Mouse (Mus musculus) embryonic facial prominence, embryonic 14.5 days (tissue): ENCODE measurements at regions not wholly inside any gene's neighbourhood (a gene's known extent, or its start where the extent isn't known, plus 50 kb on each side); places are given as distances from the start of the nearest gene placed in this dataset.

Experiments
- ATAC-seq: fragments of 200-750 bp; cut with Nextera tagmentation; 2 replicates; pipeline ENCODE4 v1.8.0; 2017; ENCODE audit warnings: low read depth, moderate number of reproducible peaks, moderate TSS enrichment
- DNase-seq: peaks from one replicate; pipeline ENCODE4 v3.0.0-alpha.2; 2015; ENCODE audit warnings: low spot score
- H3K27ac ChIP-seq: fragments of 300-500 bp; sonication (generic); replicated peaks from 2 replicates; pipeline ENCODE4 v1.5.1; 2014; ENCODE audit warnings: low read depth, mild to moderate bottlenecking, low read length, moderate library complexity
- H3K27me3 ChIP-seq: fragments of 300-500 bp; sonication (generic); replicated peaks from 2 replicates; pipeline ENCODE4 v1.6.1; 2014; ENCODE audit warnings: low read length; ENCODE audit not compliant: control insufficient read depth, insufficient read depth
- H3K36me3 ChIP-seq: fragments of 300-500 bp; sonication (generic); 2 replicates; pipeline ENCODE4 v1.6.1; 2014; ENCODE audit warnings: low read length, mixed read lengths; ENCODE audit not compliant: control insufficient read depth, insufficient read depth
- H3K4me1 ChIP-seq: fragments of 300-500 bp; sonication (generic); 2 replicates; pipeline ENCODE4 v1.6.1; 2014; ENCODE audit warnings: antibody characterized with exemption, low read length; ENCODE audit not compliant: control insufficient read depth, insufficient read depth
- H3K4me2 ChIP-seq: fragments of 300-500 bp; sonication (generic); 2 replicates; pipeline ENCODE4 v1.6.1; 2014; ENCODE audit warnings: low read depth, mild to moderate bottlenecking, low read length, moderate library complexity, mixed read lengths
- H3K4me3 ChIP-seq: fragments of 300-500 bp; sonication (generic); 2 replicates; pipeline ENCODE4 v1.5.1; 2014; ENCODE audit warnings: low read depth, mild to moderate bottlenecking, low read length
- H3K9ac ChIP-seq: fragments of 300-500 bp; sonication (generic); 2 replicates; pipeline ENCODE4 v1.6.1; 2014; ENCODE audit warnings: low read depth, mild to moderate bottlenecking, low read length, moderate library complexity, mixed read lengths
- H3K9me3 ChIP-seq: fragments of 300-500 bp; sonication (generic); 2 replicates; pipeline ENCODE4 v1.6.1; 2016; ENCODE audit warnings: low read length; ENCODE audit not compliant: control insufficient read depth
- WGBS: fragments of 180-500 bp; shearing (Covaris S2); extraction: QIAGEN DNeasy Blood & Tissue Kit; methylation state at CpG from one replicate; pipeline ENCODE4 v1.1.7; 2014; 5-methylcytosine and 5-hydroxymethylcytosine counted together

GRCm38 (mm10) chr2:179380444-179380705 lies 61.9 kb upstream of the Cdh4 start:
- H3K4me3 ChIP-seq = no peak overlapping the region
- WGBS = 34% methylated on average over 4 of the region's 4 CpGs
- DNase-seq = peak; percentile 65
- H3K9me3 ChIP-seq = no peaks in the 10 kb centered on the region
- no peak; the same call in 1 of the 2 replicates for ATAC-seq
- no peak overlapping the region for H3K27ac ChIP-seq
- H3K27me3 ChIP-seq = no peaks in the 10 kb centered on the region
- no peak overlapping the region for H3K9ac ChIP-seq
- peaks cover 7% of the 10 kb centered on the region for H3K4me1 ChIP-seq
- no peaks in the 10 kb centered on the region for H3K36me3 ChIP-seq
- no peak overlapping the region for H3K4me2 ChIP-seq

GRCm38 (mm10) chr2:179381916-179382315 lies 60.3 kb upstream of the Cdh4 start:
- Histone ChIP-seq H3K4me2 (no peak overlapping the region), H3K4me3 (no peak overlapping the region), H3K27me3 (no peaks in the 10 kb centered on the region), H3K9ac (no peak overlapping the region), H3K27ac (no peak overlapping the region), H3K4me1 (peaks cover 10% of the 10 kb centered on the region), H3K36me3 (no peaks in the 10 kb centered on the region), H3K9me3 (no peaks in the 10 kb centered on the region)
- DNase-seq = no peak
- 100% methylated on average over 3 of the region's 3 CpGs for WGBS
- no peak for ATAC-seq

DNA sequence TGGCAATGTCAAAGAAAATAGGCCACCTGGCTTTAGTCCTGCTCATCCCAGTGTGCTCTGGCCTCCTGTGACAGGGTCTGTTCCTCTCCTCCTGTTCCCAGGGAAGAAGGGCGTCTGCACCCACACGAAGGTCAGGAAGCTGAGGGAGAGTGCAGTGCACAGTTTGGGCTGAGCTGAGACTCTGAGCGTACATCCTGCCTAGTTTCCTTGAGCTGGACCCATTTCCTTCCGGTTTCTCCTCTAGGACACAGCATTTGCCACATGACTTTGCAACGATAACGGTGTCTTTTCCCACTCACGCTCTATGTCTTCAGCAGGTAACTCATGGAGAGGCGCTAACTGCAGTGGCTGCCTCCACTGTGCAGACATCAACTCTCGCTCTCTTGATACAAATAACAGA lies 59.6 kb upstream of the Cdh4 start:
- Histone ChIP-seq H3K9me3 (no peaks in the 10 kb centered on the region), H3K36me3 (no peaks in the 10 kb centered on the region), H3K4me1 (peaks cover 10% of the 10 kb centered on the region), H3K4me3 (no peak overlapping the region), H3K27me3 (no peaks in the 10 kb centered on the region), H3K4me2 (no peak overlapping the region), H3K27ac (no peak overlapping the region), H3K9ac (no peak overlapping the region)
- WGBS = 78% methylated on average over 9 of the region's 9 CpGs
- ATAC-seq (no peak), DNase-seq (no peak)

DNA sequence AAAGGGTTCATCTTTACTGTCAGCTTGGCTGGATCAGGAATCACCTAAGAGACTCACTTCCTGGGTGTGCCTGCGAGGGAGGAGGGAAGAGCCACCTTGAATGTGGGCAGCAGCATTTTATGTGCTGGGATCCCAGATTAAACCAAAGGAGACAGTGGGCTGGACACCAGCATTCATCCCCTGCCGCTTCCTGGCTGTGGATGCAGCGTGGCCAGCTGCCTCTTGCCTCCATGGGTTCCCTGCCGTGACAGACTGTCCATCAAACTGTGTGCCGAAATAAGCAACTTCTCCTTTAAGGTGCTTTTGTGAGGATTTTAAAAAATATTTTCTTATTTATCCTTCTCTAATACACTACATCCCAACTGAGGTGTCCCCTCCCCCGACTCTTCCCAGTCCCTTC lies 55.4 kb upstream of the Cdh4 start:
- ATAC-seq (no peak), DNase-seq (no peak)
- Histone ChIP-seq H3K9me3 (no peaks in the 10 kb centered on the region), H3K4me2 (no peak overlapping the region), H3K4me3 (no peak overlapping the region), H3K36me3 (no peaks in the 10 kb centered on the region), H3K27me3 (no peaks in the 10 kb centered on the region), H3K9ac (no peak overlapping the region), H3K4me1 (0 out of 2 replicates have a peak, but pooled peaks cover 3% of the 10 kb centered on the region), H3K27ac (no peak overlapping the region)
- 53% methylated on average over 6 of the region's 6 CpGs for WGBS

DNA sequence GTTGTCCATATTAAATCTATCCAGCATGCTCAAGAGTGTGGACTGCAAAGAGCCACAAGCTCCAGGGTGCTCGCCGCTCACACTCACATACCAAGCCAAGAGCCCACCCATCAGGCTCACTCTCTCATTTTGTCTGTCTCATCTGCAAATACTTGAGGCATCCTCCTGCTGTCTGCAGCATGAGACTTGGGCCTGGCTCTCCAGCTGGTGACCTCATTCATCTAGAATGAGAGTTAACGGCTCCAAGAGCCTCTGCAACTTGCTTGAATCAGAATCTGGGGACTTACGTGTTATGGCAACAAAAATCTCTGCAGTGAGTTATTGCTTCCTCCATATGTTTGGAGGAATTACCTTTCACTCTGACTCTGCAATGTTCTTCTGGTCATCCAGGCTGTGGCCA lies 51.7 kb upstream of the Cdh4 start:
- ATAC-seq = no peak; the same call in 1 of the 2 replicates
- DNase-seq = peak; percentile 70
- Histone ChIP-seq H3K27ac (no peak overlapping the region), H3K9ac (no peak overlapping the region), H3K27me3 (no peaks in the 10 kb centered on the region), H3K36me3 (no peaks in the 10 kb centered on the region), H3K4me3 (no peak overlapping the region), H3K4me1 (0 out of 2 replicates have a peak, but pooled peaks cover 3% of the 10 kb centered on the region), H3K4me2 (no peak overlapping the region), H3K9me3 (no peaks in the 10 kb centered on the region)
- 45% methylated on average over 4 of the region's 4 CpGs for WGBS

DNA sequence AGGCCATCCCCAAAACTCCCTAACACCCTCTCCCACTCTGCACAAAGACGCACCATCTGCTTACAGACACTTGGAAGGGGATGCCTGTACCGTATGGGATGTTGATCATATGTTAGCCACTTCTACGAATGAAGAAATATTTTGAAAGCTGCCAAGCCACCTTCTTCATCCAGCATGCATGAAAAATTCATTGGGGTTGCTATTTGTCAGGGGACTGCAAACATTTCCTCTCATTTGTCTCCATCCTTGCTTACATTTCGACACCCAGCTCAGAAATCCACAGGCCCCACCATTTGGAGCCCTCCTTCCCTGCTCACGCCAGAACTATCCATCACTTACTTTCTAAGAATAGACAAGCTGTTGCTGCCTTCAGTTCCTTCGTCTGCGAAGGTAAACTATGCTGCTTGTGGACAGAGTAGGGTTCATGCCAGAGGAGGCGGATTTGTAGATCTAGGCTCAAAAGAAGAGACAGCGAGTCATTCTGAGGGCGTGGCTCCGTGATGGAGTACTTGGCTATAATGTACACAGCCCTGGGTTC lies 51.2 kb upstream of the Cdh4 start:
- no peak overlapping the region for H3K9ac ChIP-seq
- H3K4me3 ChIP-seq = no peak overlapping the region
- H3K27me3 ChIP-seq = no peaks in the 10 kb centered on the region
- peak; percentile 31; the same call in 1 of the 2 replicates for ATAC-seq
- 0 out of 2 replicates have a peak, but pooled peaks cover 3% of the 10 kb centered on the region for H3K4me1 ChIP-seq
- no peaks in the 10 kb centered on the region for H3K36me3 ChIP-seq
- H3K27ac ChIP-seq = no peak overlapping the region
- peak; percentile 61 for DNase-seq
- no peak overlapping the region for H3K4me2 ChIP-seq
- no peaks in the 10 kb centered on the region for H3K9me3 ChIP-seq
- 61% methylated on average over 11 of the region's 11 CpGs for WGBS
